Mouse (Mus musculus) adrenal gland, postnatal 10 days (tissue): ENCODE data around the gene Casr. TPM values are rescaled to one million over a fixed set of nuclear protein-coding genes. Genes with fewer than 3 reads are reported as not detected.

ENCODE experiments used
- DNase-seq: peaks from one replicate; pipeline ENCODE4 v3.0.0; 2021; ENCODE audit warnings: mixed read lengths
- total RNA-seq, 2 experiments: library from RNA; stranded (reverse); gene quantifications; 2 replicates each; pipeline ENCODE4 v1.2.3; 2021

Casr gene
- total RNA-seq, 2 experiments from 2014 or later = 0.27 TPM; not detected in 1

DNA sequence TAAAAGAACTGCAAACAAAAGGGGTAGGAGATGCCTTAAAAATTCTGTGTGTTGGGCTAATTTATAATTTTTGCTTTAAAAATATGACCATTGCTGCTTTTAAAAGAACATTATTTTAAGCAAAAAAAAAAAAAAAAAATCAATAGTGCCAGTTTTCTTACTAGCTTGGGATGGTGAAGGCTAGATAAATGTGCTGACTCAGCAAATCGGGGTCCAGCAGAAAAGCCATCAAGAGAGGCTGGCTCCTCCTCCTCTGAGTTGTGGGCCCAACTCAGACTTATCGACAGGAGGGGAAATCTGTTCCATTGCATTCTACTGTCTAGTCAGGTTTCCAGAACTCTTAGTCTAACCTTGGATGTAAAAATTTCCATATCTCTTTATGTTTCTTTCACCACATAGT is 45.6 kb downstream of the Casr start:
- DNase-seq = no peak

DNA sequence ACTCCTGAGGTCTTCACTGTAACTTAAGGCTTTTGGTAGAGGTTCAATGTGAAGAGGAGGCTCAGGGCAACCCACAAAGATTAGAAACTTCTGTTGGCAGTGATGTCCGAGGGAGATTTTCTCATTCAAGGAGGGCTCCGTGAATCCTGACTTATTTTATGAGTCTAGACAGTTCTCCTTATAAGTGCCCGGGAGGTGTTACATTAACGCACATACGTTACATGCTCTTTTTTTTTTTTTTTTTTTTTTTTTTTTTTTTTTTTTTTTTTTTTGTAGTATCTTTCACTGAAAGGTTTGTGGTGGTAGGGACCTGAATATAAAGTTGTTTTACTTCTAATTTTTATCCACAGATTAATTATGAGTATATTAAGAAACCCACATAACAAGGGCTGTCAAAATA is 54.6 kb downstream of the Casr start:
- DNase-seq = no peak

DNA sequence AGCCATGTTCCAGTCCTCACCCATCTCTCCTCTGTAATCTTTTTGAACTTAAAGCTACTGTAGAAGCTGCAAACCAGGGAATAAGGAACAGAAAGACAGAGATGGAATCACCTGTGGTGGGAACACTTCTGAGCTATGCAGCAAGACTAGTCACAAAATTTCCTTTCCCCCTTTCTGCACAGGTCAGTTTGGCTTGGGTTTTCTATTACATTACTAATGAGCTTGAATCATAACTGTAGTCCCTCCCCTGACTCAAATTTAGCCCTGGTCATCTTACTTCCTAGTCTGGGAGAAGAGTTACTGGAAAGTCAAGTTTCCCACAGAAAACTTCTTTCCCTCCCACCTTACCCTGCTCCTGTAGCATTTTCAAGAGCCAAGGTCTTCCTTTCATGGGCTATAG is 55.1 kb downstream of the Casr start:
- no peak for DNase-seq

DNA sequence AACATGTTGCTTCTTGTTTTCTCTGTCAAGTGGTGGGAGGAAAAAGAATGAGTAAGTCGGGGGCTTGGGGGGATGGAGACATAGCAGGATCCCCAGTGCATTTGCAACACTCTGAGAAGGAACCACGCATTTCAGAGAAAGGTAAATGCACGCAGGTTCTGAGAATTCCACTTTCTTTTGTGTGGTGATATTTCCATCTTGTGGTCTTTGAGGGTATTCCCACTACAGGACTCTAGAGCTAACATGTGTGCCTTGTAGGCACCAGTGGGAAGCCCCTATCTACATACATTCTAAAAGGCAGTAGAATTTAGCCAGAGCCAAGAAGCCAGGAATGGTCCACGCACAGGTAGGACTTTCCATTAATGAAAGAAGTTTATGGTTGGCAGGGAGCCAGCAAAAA is 56.0 kb downstream of the Casr start:
- no peak for DNase-seq

- no peak for DNase-seq
Measured at GRCm38 (mm10) chr16:36505134-36505533, 56.8 kb downstream of the Casr start.

GRCm38 (mm10) chr16:36502286-36502685 is 59.7 kb downstream of the Casr start:
- peak; percentile 27 for DNase-seq

- no peak for DNase-seq
Measured at GRCm38 (mm10) chr16:36492420-36492819, 69.5 kb downstream of the Casr start.

- DNase-seq = no peak
Measured at GRCm38 (mm10) chr16:36476866-36477265, 85.1 kb downstream of the Casr start.

DNA sequence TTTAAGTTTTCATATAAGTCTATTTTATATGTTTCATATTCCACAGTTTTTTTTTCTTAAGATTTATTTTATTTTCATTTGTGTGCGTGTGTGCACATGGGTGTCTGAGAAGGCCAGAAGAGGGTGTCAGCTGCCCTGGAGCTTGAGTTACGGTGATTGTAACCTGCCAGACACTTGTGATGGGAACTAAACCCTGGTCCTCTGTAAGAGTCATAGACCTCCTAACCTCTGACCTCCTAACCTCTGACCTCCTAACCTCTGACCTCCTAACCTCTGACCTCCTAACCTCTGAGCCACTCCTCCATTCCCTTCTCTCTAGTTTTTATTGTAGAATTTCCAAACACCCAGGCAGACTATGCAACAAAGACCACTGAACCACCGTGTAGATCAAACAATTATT is 86.4 kb downstream of the Casr start:
- DNase-seq = no peak

GRCm38 (mm10) chr16:36474849-36475248 is 87.1 kb downstream of the Casr start:
- no peak for DNase-seq

- DNase-seq = peak; percentile 62
Measured at GRCm38 (mm10) chr16:36473217-36474216, 88.4 kb downstream of the Casr start.

DNA sequence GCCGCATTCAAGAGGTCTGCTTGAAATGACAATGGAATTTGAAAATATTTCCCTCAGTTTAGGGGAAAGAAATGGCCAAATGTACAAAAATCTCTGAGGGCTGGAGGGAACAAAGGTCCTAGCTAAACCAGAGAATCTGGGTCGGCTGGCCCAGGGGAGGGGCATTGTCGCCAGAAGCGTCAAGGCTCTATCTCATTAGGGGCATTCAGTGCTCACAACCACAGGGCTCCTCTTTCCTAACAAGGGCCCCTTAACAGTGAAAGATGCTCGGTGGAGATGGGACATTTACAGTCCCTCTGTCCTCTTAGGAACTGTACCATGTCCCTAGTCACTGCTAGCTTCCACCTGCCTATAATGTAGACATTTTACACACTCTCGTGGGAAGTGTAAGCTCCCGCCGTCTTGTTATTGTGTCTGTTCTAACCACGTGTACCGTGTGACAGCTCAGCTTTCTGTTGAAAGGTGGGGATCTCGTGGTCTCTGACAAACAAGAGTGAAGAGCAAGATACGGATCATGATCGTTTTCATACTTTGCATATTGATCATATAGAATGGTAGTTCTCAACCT is 90.8 kb downstream of the Casr start:
- no peak for DNase-seq

DNA sequence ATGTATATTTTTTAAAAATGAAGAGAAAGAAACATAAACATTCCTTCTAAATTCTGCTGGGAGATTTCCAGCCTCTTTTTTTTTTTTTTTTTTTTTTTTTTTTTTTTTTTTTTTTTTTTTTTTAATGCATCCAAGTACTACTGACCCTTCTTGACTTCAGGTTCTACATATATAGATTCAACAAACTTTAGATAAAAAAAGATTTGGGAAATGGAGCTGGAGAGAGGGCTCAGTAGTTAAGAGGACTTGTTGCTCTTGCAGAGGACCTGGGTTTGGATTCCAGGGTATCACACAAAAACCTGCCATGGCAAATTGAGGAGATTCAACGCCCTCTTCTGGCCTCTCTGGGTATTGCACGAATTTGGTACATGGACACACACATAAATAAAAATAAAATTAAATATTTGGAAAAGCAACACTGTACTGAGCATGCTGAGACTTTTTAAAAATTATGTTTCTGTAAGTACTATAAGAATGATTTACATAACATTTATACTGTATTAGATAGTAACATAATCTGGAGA is 91.9 kb downstream of the Casr start:
- peak; percentile 45 for DNase-seq

- DNase-seq = no peak
Measured at GRCm38 (mm10) chr16:36469367-36469766, 92.6 kb downstream of the Casr start.

- peak; percentile 15 for DNase-seq
Measured at GRCm38 (mm10) chr16:36468862-36469261, 93.1 kb downstream of the Casr start.

GRCm38 (mm10) chr16:36467936-36468335 is 94.0 kb downstream of the Casr start:
- no peak for DNase-seq

- no peak for DNase-seq
Measured at GRCm38 (mm10) chr16:36465436-36465835, 96.5 kb downstream of the Casr start.

GRCm38 (mm10) chr16:36464076-36464475 is 97.9 kb downstream of the Casr start:
- peak; percentile 25 for DNase-seq

- no peak for DNase-seq
Measured at GRCm38 (mm10) chr16:36460426-36460825, 101.5 kb downstream of the Casr start.

DNA sequence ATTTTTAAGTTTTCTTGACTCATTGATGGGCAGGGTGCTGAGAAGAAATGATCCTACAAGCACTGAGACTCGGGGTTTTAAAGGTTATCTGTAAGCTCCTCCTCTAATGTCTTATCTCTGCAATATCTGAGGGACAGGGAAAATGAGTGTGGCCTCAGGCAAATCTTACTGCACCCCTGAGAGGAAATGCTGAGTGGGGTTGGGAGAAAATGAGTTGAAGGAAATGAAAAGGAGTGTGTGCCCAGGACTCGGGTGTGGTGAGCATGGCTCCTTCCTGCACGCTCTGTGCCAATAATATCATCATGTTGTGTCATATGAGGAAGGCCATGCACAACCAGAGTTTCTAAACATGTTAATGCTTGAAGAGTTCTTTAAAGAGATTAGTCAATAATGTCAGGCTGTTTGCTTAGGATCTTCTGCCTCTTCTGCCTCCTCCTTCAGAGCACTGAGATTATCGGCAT is 106.6 kb downstream of the Casr start, which contains the start of gene Stfa3:
Gene Stfa3 (minus strand): TSS at position 51 of the 461 bp plus-strand sequence.
- no peak for DNase-seq
